Mouse (Mus musculus) embryonic facial prominence, embryonic 11.5 days (tissue): ENCODE measurements at regions not wholly inside any gene's neighbourhood (a gene's known extent, or its start where the extent isn't known, plus 50 kb on each side); places are given as distances from the start of the nearest gene placed in this dataset.
"Not testable (repeated sequence)": the region's sequence is repeated elsewhere in the genome, so short reads cannot be mapped to it uniquely, and the experiment has no call there.

Source experiments
- ATAC-seq: fragments of 200-750 bp; cut with Nextera tagmentation; replicated peaks from 2 replicates; pipeline ENCODE4 v1.8.0; 2017; ENCODE audit warnings: low read depth; ENCODE audit not compliant: insufficient number of reproducible peaks, low FRiP score, low TSS enrichment
- DNase-seq: peaks from one replicate; pipeline ENCODE4 v3.0.0-alpha.2; 2015; ENCODE audit warnings: low spot score
- H3K27ac ChIP-seq: fragments of 300-500 bp; sonication (generic); replicated peaks from 2 replicates; pipeline ENCODE4 v1.5.1; 2014; ENCODE audit warnings: mild to moderate bottlenecking, low read depth, low read length, control low read depth
- H3K27me3 ChIP-seq: fragments of 300-500 bp; sonication (generic); 2 replicates; pipeline ENCODE4 v1.6.1; 2014; ENCODE audit warnings: mild to moderate bottlenecking, low read length, moderate library complexity, mixed read lengths; ENCODE audit not compliant: control insufficient read depth, insufficient read depth
- H3K36me3 ChIP-seq: fragments of 300-500 bp; sonication (generic); replicated peaks from 2 replicates; pipeline ENCODE4 v1.6.1; 2014; ENCODE audit warnings: low read depth, mild to moderate bottlenecking, low read length, moderate library complexity, mixed read lengths; ENCODE audit not compliant: control insufficient read depth, insufficient read depth
- H3K4me1 ChIP-seq: fragments of 300-500 bp; sonication (generic); 2 replicates; pipeline ENCODE4 v1.6.1; 2014; ENCODE audit warnings: low read length, mixed read lengths; ENCODE audit not compliant: control insufficient read depth, insufficient read depth
- H3K4me2 ChIP-seq: fragments of 300-500 bp; sonication (generic); 2 replicates; pipeline ENCODE4 v1.6.1; 2014; ENCODE audit warnings: low read depth, mild to moderate bottlenecking, control low read depth, low read length, moderate library complexity
- H3K4me3 ChIP-seq: fragments of 300-500 bp; sonication (generic); 2 replicates; pipeline ENCODE4 v1.5.1; 2014; ENCODE audit warnings: low read depth, low read length, control low read depth
- H3K9ac ChIP-seq: fragments of 300-500 bp; sonication (generic); replicated peaks from 2 replicates; pipeline ENCODE4 v1.6.1; 2014; ENCODE audit warnings: mild to moderate bottlenecking, control low read depth, low read length
- H3K9me3 ChIP-seq: fragments of 300-500 bp; sonication (generic); replicated peaks from 2 replicates; pipeline ENCODE4 v1.6.1; 2016; ENCODE audit warnings: mild to moderate bottlenecking, low read length, inconsistent platforms, mixed read lengths; ENCODE audit not compliant: control insufficient read depth
- WGBS: fragments of 180-500 bp; shearing (Covaris S2); extraction: QIAGEN DNeasy Blood & Tissue Kit; methylation state at CpG from one replicate; pipeline ENCODE4 v1.1.7; 2014; 5-methylcytosine and 5-hydroxymethylcytosine counted together

DNA sequence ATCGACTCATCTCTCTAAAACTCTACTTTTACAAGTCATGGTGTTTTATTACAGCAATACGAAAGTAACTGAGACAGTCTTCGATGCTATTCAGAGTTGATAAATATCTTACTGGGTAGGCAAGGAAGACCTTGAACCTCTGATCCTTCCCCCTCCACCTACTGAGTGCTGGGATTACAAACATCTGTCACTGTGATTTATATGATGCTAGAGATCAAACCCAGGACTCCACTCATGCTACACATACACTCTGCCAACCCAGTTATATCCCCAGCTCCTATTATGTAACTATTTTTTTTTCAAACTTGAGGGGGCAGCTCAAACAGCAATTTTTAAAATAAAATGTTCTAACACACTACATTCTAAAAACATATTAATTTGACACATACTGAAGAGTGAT is 62.6 kb upstream of the Akap13 start:
- no peaks in the 10 kb centered on the region for H3K36me3 ChIP-seq
- DNase-seq (no peak), ATAC-seq (no peak)
- H3K4me3 ChIP-seq = no peak overlapping the region
- no peak overlapping the region for H3K9ac ChIP-seq
- no peaks in the 10 kb centered on the region for H3K4me1 ChIP-seq
- no peak overlapping the region for H3K27ac ChIP-seq
- no peaks in the 10 kb centered on the region for H3K9me3 ChIP-seq
- WGBS = 75% methylated on average over 3 of the region's 3 CpGs
- no peak overlapping the region for H3K4me2 ChIP-seq
- H3K27me3 ChIP-seq = no peaks in the 10 kb centered on the region

GRCm38 (mm10) chr7:75393466-75393865 is 61.9 kb upstream of the Akap13 start:
- Histone ChIP-seq H3K9ac (no peak overlapping the region), H3K4me1 (no peaks in the 10 kb centered on the region), H3K27ac (no peak overlapping the region), H3K4me3 (no peak overlapping the region), H3K36me3 (no peaks in the 10 kb centered on the region), H3K4me2 (no peak overlapping the region), H3K27me3 (no peaks in the 10 kb centered on the region), H3K9me3 (no peaks in the 10 kb centered on the region)
- ATAC-seq (no peak), DNase-seq (no peak)
- WGBS = 84% methylated on average over 2 of the region's 2 CpGs

DNA sequence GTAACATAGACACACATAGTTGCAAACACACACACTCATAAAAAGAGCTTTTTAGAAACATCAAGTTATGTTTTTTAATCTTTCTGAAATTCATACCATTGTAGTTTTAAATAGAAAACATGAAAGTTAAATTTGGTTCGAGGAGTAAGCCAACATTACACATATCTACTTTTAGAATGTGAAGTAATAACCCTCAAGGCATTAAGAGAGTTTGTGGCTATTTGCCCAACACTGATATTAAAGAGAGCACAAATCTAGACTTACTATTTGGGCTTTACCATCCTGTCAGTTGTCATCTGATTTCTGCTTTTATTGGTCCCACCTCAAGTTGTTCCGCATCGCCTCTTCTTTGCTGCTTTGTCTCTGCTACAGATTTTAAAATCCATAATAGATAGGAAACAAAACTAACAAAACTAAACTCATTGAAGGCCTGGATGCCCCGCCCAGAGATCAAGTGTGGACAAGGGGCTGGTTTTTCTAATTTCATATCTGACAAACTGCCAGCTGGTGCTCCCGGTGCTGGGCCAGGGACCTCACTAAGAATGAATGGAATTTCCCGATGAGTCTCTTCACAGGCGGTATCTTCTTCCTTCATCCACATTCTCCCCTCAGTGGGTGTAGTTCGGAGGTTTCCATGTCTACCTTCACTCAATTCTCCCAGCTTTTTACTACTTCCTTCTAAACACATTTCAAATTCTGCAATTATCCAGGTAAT is 60.3 kb upstream of the Akap13 start:
- H3K27me3 ChIP-seq = no peaks in the 10 kb centered on the region
- H3K4me2 ChIP-seq = no peak overlapping the region
- no peaks in the 10 kb centered on the region for H3K36me3 ChIP-seq
- WGBS = 78% methylated on average over 8 of the region's 8 CpGs
- H3K9me3 ChIP-seq = no peaks in the 10 kb centered on the region
- no peak overlapping the region for H3K9ac ChIP-seq
- no peak overlapping the region for H3K27ac ChIP-seq
- no peak for ATAC-seq
- no peak for DNase-seq
- no peak overlapping the region for H3K4me3 ChIP-seq
- H3K4me1 ChIP-seq = no peaks in the 10 kb centered on the region

- no peak overlapping the region for H3K27ac ChIP-seq
- DNase-seq (peak; percentile 17), ATAC-seq (no peak)
- H3K27me3 ChIP-seq = no peaks in the 10 kb centered on the region
- no peak overlapping the region for H3K9ac ChIP-seq
- no peaks in the 10 kb centered on the region for H3K9me3 ChIP-seq
- no peaks in the 10 kb centered on the region for H3K36me3 ChIP-seq
- H3K4me3 ChIP-seq = no peak overlapping the region
- H3K4me1 ChIP-seq = no peaks in the 10 kb centered on the region
- 26% methylated on average over 7 of the region's 7 CpGs for WGBS
- H3K4me2 ChIP-seq = no peak overlapping the region
Measured at GRCm38 (mm10) chr7:75397559-75397958, 57.8 kb upstream of the Akap13 start.

- not testable (repeated sequence) for H3K4me1 ChIP-seq, H3K4me2 ChIP-seq, H3K36me3 ChIP-seq, H3K9ac ChIP-seq, H3K4me3 ChIP-seq, H3K9me3 ChIP-seq, H3K27me3 ChIP-seq, H3K27ac ChIP-seq, ATAC-seq, DNase-seq
- 82% methylated on average over 2 of the region's 2 CpGs for WGBS
Measured at GRCm38 (mm10) chr7:75398480-75398879, 56.9 kb upstream of the Akap13 start.

- Histone ChIP-seq H3K9me3 (no peaks in the 10 kb centered on the region), H3K27me3 (no peaks in the 10 kb centered on the region), H3K4me1 (no peaks in the 10 kb centered on the region), H3K36me3 (no peaks in the 10 kb centered on the region), H3K9ac (no peak overlapping the region), H3K4me3 (no peak overlapping the region), H3K4me2 (no peak overlapping the region), H3K27ac (no peak overlapping the region)
- peak; percentile 89 for ATAC-seq
- DNase-seq = peak; percentile 76
- WGBS = 47% methylated on average over 7 of the region's 7 CpGs
Measured at GRCm38 (mm10) chr7:75398904-75399724, 56.2 kb upstream of the Akap13 start.

DNA sequence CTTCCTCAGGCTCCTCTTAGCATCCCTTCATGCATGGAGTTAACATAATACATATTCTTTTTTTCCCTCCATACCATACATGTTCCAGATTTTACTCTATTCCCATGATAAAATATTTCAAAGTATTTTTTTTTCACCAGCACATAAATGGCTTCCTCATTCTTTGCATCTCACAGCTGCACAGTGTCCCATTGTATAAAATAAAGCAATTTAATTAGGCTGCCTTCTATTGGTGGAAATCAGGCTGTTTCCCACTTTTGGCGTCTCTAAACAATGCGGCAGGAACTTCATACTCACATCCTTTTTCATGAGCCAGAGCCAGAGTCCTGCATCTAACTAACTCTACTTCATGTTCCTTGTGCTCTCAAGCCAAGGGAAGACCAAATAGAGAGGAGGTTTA is 54.9 kb upstream of the Akap13 start:
- ATAC-seq = no peak
- WGBS = 73% methylated on average over 2 of the region's 2 CpGs
- H3K36me3 ChIP-seq = no peaks in the 10 kb centered on the region
- no peak overlapping the region for H3K4me3 ChIP-seq
- no peaks in the 10 kb centered on the region for H3K9me3 ChIP-seq
- no peak for DNase-seq
- H3K9ac ChIP-seq = no peak overlapping the region
- no peaks in the 10 kb centered on the region for H3K4me1 ChIP-seq
- H3K27me3 ChIP-seq = no peaks in the 10 kb centered on the region
- no peak overlapping the region for H3K4me2 ChIP-seq
- no peak overlapping the region for H3K27ac ChIP-seq

DNA sequence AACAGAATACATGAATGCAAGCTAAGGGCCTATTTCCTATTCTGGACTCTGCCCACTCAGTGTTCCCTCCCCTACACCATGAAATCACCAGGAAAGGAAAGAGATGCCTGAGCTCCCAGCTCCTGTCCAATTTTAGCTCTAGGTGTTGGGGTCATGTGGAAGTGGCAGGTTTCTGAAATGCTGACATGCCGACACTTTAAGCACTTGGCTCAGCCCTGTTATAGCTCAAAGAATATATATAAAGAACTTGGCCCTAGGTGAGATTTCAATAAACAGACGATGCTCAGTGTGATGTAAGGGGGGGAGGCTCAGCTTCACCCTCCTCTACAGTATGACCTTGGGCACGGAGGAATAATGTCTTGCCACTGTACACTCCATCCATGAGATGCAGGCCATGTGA is 50.4 kb upstream of the Akap13 start:
- Histone ChIP-seq H3K9me3 (no peaks in the 10 kb centered on the region), H3K27ac (no peak overlapping the region), H3K4me2 (no peak overlapping the region), H3K4me3 (no peak overlapping the region), H3K4me1 (no peaks in the 10 kb centered on the region), H3K9ac (no peak overlapping the region), H3K36me3 (no peaks in the 10 kb centered on the region), H3K27me3 (no peaks in the 10 kb centered on the region)
- DNase-seq (no peak), ATAC-seq (no peak)
- 84% methylated on average over 3 of the region's 3 CpGs for WGBS
